Mouse (Mus musculus) heart, embryonic 15.5 days (tissue): ENCODE results near the gene Tnpo1. TPM values are rescaled to one million over a fixed set of nuclear protein-coding genes. Genes with fewer than 3 reads are reported as not detected.
A peak's percentile ranks its signal among the peaks of the same experiment; 100 is the strongest.

Source experiments
- ATAC-seq: fragments of 200-750 bp; cut with Nextera tagmentation; replicated peaks from 2 replicates; pipeline ENCODE4 v1.8.0; 2017; ENCODE audit warnings: low read depth, moderate TSS enrichment; ENCODE audit not compliant: insufficient number of reproducible peaks, insufficient read depth, low FRiP score
- H3K27ac ChIP-seq: fragments of 300-500 bp; sonication (generic); 2 replicates; pipeline ENCODE4 v1.5.1; 2015; ENCODE audit warnings: mild to moderate bottlenecking, inconsistent platforms
- H3K27me3 ChIP-seq: fragments of 300-500 bp; sonication (generic); 2 replicates; pipeline ENCODE4 v1.6.1; 2015; ENCODE audit warnings: inconsistent platforms
- H3K36me3 ChIP-seq: fragments of 300-500 bp; sonication (generic); 2 replicates; pipeline ENCODE4 v1.6.1; 2015; ENCODE audit warnings: mild to moderate bottlenecking, inconsistent platforms
- H3K4me1 ChIP-seq: fragments of 300-500 bp; sonication (generic); replicated peaks from 2 replicates; pipeline ENCODE4 v1.6.1; 2015; ENCODE audit warnings: inconsistent platforms
- H3K4me2 ChIP-seq: fragments of 300-500 bp; sonication (generic); 2 replicates; pipeline ENCODE4 v1.6.1; 2015; ENCODE audit warnings: inconsistent platforms, mild to moderate bottlenecking, moderate library complexity
- H3K4me3 ChIP-seq: fragments of 300-500 bp; sonication (generic); 2 replicates; pipeline ENCODE4 v1.5.1; 2015; ENCODE audit warnings: mild to moderate bottlenecking, inconsistent platforms
- H3K9ac ChIP-seq: fragments of 300-500 bp; sonication (generic); 2 replicates; pipeline ENCODE4 v1.6.1; 2015; ENCODE audit warnings: mild to moderate bottlenecking, inconsistent platforms
- H3K9me3 ChIP-seq: fragments of 300-500 bp; sonication (generic); replicated peaks from 2 replicates; pipeline ENCODE4 v1.6.1; 2016; ENCODE audit warnings: inconsistent platforms
- WGBS: fragments of 180-500 bp; shearing (Covaris S2); methylation state at CpG from one replicate; pipeline ENCODE4 v1.1.7; 2015; ENCODE audit warnings: mixed read lengths; 5-methylcytosine and 5-hydroxymethylcytosine counted together
- polyA plus RNA-seq: library from polyadenylated mRNA; unstranded; fragments of >200 nt; fragmentation: Nextera tagmentation; extraction: Ambion mirVana; gene quantifications from 2 replicates; pipeline ENCODE4 v1.2.1, GENCODE M21; 2015

The Tnpo1 gene
- polyA plus RNA-seq, 1 experiment from 2014 or later = 36.4 TPM

- no peaks in the 10 kb centered on the region for H3K9me3 ChIP-seq
- H3K4me3 ChIP-seq = no peak overlapping the region
- no peak overlapping the region for H3K9ac ChIP-seq
- no peak for ATAC-seq
- H3K36me3 ChIP-seq = no peaks in the 10 kb centered on the region
- WGBS = 83% methylated on average over 9 of the region's 9 CpGs
- no peak overlapping the region for H3K4me2 ChIP-seq
- no peaks in the 10 kb centered on the region for H3K27me3 ChIP-seq
- H3K4me1 ChIP-seq = peaks cover 16% of the 10 kb centered on the region
- H3K27ac ChIP-seq = no peak overlapping the region
Observed at GRCm38 (mm10) chr13:98816571-98816970, 109.6 kb downstream of the Tnpo1 start.

GRCm38 (mm10) chr13:98815147-98815785, 110.9 kb downstream of the Tnpo1 start, which contains the start of gene Fcho2:
Gene Fcho2 (minus strand): TSS chr13:98815449.
- H3K9ac ChIP-seq = peak within 1 kb of the TSS; percentile 88
- H3K9me3 ChIP-seq = no peaks in the 10 kb centered on the region

GRCm38 (mm10) chr13:98814275-98815040, 111.7 kb downstream of the Tnpo1 start:
- H3K4me3 ChIP-seq = peak overlapping the region; percentile 85
- H3K9me3 ChIP-seq = no peaks in the 10 kb centered on the region
- no peaks in the 10 kb centered on the region for H3K36me3 ChIP-seq
- peak overlapping the region; percentile 88 for H3K9ac ChIP-seq
- under 1% methylated on average over 51 of the region's 81 CpGs for WGBS
- peak overlapping the region; percentile 97 for H3K27ac ChIP-seq
- H3K4me1 ChIP-seq = peaks cover 22% of the 10 kb centered on the region
- peak overlapping the region; percentile 59 for H3K4me2 ChIP-seq
- H3K27me3 ChIP-seq = no peaks in the 10 kb centered on the region
- ATAC-seq = peak; percentile 45

More at GRCm38 (mm10) chr13:98815147-98815785, 110.9 kb downstream of the Tnpo1 start, which contains the start of gene Fcho2:
- Histone ChIP-seq H3K4me2 (peak within 1 kb of the TSS; percentile 59), H3K4me1 (peaks cover 19% of the 10 kb centered on the region), H3K27ac (peak within 1 kb of the TSS; percentile 97), H3K36me3 (no peaks in the 10 kb centered on the region), H3K27me3 (no peaks in the 10 kb centered on the region), H3K4me3 (peak within 1 kb of the TSS; percentile 85)
- under 1% methylated on average over 61 of the region's 61 CpGs for WGBS
- ATAC-seq = peak; percentile 95

GRCm38 (mm10) chr13:98813596-98814274, 112.4 kb downstream of the Tnpo1 start:
- Histone ChIP-seq H3K4me1 (peaks cover 22% of the 10 kb centered on the region), H3K9me3 (no peaks in the 10 kb centered on the region), H3K4me3 (peak overlapping the region; percentile 85), H3K27me3 (no peaks in the 10 kb centered on the region), H3K36me3 (no peaks in the 10 kb centered on the region), H3K27ac (peak overlapping the region; percentile 97), H3K9ac (peak overlapping the region; percentile 88), H3K4me2 (peak overlapping the region; percentile 59)
- WGBS = 21% methylated on average over 12 of the region's 12 CpGs
- ATAC-seq = no peak

- Histone ChIP-seq H3K36me3 (no peaks in the 10 kb centered on the region), H3K27ac (no peak overlapping the region), H3K4me2 (peak overlapping the region; percentile 59), H3K9ac (no peak overlapping the region), H3K27me3 (no peaks in the 10 kb centered on the region), H3K4me1 (peaks cover 22% of the 10 kb centered on the region), H3K9me3 (no peaks in the 10 kb centered on the region), H3K4me3 (peak overlapping the region; percentile 85; the same call in 1 of the 2 replicates)
- WGBS = 65% methylated on average over 2 of the region's 2 CpGs
- ATAC-seq = no peak
Observed at GRCm38 (mm10) chr13:98813167-98813566, 113.0 kb downstream of the Tnpo1 start.

GRCm38 (mm10) chr13:98812285-98812684, 113.9 kb downstream of the Tnpo1 start:
- ATAC-seq = no peak
- no peak overlapping the region for H3K27ac ChIP-seq
- no peak overlapping the region for H3K9ac ChIP-seq
- H3K4me3 ChIP-seq = peak overlapping the region; percentile 7; the same call in 1 of the 2 replicates
- no peaks in the 10 kb centered on the region for H3K36me3 ChIP-seq
- 68% methylated on average over 4 of the region's 4 CpGs for WGBS
- no peaks in the 10 kb centered on the region for H3K9me3 ChIP-seq
- no peaks in the 10 kb centered on the region for H3K27me3 ChIP-seq
- peak overlapping the region; percentile 29 for H3K4me2 ChIP-seq
- H3K4me1 ChIP-seq = peaks cover 22% of the 10 kb centered on the region

- H3K4me3 ChIP-seq = no peak overlapping the region
- peaks cover 17% of the 10 kb centered on the region for H3K4me1 ChIP-seq
- no peak overlapping the region for H3K27ac ChIP-seq
- no peaks in the 10 kb centered on the region for H3K9me3 ChIP-seq
- no peak overlapping the region for H3K4me2 ChIP-seq
- H3K9ac ChIP-seq = no peak overlapping the region
- ATAC-seq = no peak
- 0 out of 2 replicates have a peak, but pooled peaks cover under 1% of the 10 kb centered on the region for H3K36me3 ChIP-seq
- no peaks in the 10 kb centered on the region for H3K27me3 ChIP-seq
- 38% methylated on average over 6 of the region's 6 CpGs for WGBS
Observed at GRCm38 (mm10) chr13:98810143-98810542, 116.0 kb downstream of the Tnpo1 start.

GRCm38 (mm10) chr13:98809087-98809486, 117.1 kb downstream of the Tnpo1 start:
- Histone ChIP-seq H3K4me3 (no peak overlapping the region), H3K27ac (no peak overlapping the region), H3K9ac (no peak overlapping the region), H3K36me3 (0 out of 2 replicates have a peak, but pooled peaks cover 4% of the 10 kb centered on the region), H3K9me3 (no peaks in the 10 kb centered on the region), H3K27me3 (no peaks in the 10 kb centered on the region), H3K4me2 (no peak overlapping the region), H3K4me1 (peaks cover 17% of the 10 kb centered on the region)
- no peak for ATAC-seq
- 54% methylated on average over 1 of the region's 1 CpGs for WGBS

- ATAC-seq = no peak
- Histone ChIP-seq H3K27ac (no peak overlapping the region), H3K4me3 (no peak overlapping the region), H3K4me2 (no peak overlapping the region), H3K9me3 (no peaks in the 10 kb centered on the region), H3K4me1 (no peaks in the 10 kb centered on the region), H3K36me3 (peaks cover 25% of the 10 kb centered on the region), H3K9ac (no peak overlapping the region), H3K27me3 (no peaks in the 10 kb centered on the region)
- 80% methylated on average over 1 of the region's 1 CpGs for WGBS
Observed at GRCm38 (mm10) chr13:98804480-98804879, 121.7 kb downstream of the Tnpo1 start.

- Histone ChIP-seq H3K4me2 (no peak overlapping the region), H3K4me1 (no peaks in the 10 kb centered on the region), H3K36me3 (peaks cover 32% of the 10 kb centered on the region), H3K27me3 (no peaks in the 10 kb centered on the region), H3K27ac (no peak overlapping the region), H3K9me3 (no peaks in the 10 kb centered on the region), H3K4me3 (no peak overlapping the region), H3K9ac (no peak overlapping the region)
- 76% methylated on average over 4 of the region's 4 CpGs for WGBS
- no peak for ATAC-seq
Observed at GRCm38 (mm10) chr13:98803699-98804098, 122.5 kb downstream of the Tnpo1 start.

GRCm38 (mm10) chr13:98802957-98803356, 123.2 kb downstream of the Tnpo1 start:
- H3K27ac ChIP-seq = no peak overlapping the region
- no peak for ATAC-seq
- 74% methylated on average over 3 of the region's 3 CpGs for WGBS
- no peak overlapping the region for H3K9ac ChIP-seq
- H3K27me3 ChIP-seq = no peaks in the 10 kb centered on the region
- H3K4me2 ChIP-seq = no peak overlapping the region
- no peaks in the 10 kb centered on the region for H3K4me1 ChIP-seq
- no peak overlapping the region for H3K4me3 ChIP-seq
- H3K9me3 ChIP-seq = no peaks in the 10 kb centered on the region
- peaks cover 32% of the 10 kb centered on the region for H3K36me3 ChIP-seq
